Mouse (Mus musculus) kidney, postnatal 10 days (tissue): Measurements from ENCODE around the gene Stk36.

Experiments
- DNase-seq: peaks from one replicate; pipeline ENCODE4 v3.0.0; 2021; ENCODE audit warnings: mixed read lengths

Stk36 gene

GRCm38 (mm10) chr1:74601267-74601962 lies at the start of gene Stk36, which contains the start of gene Rnf25:
TSS of gene Stk36 (plus strand) at chr1:74601445.
TSS of gene Rnf25 (minus strand) at chr1:74601397.
- DNase-seq = peak; percentile 90

DNA sequence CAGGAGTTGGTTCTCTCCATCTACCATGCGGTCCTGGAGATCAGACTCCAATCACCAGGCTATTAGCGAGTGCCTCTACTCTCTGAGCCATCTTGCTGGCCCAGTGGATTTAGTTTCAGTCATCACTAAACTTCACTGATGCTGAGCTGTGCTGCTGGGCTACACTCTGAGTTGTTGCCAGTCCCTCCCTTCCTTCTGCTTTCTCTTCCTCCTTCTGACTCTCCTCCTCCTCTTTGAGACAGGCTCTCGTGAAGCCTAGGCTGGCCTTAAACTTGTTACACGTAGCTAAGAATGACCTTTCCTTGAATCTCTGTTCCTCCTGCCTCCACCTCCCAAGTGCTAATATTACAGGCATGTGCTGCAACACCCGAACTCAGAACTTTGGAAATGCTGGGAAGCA lies 42.2 kb upstream of the Stk36 start:
- no peak for DNase-seq

GRCm38 (mm10) chr1:74565834-74566233 lies 35.4 kb upstream of the Stk36 start:
- no peak for DNase-seq

GRCm38 (mm10) chr1:74569739-74570719 lies 31.2 kb upstream of the Stk36 start:
- DNase-seq = no peak

DNA sequence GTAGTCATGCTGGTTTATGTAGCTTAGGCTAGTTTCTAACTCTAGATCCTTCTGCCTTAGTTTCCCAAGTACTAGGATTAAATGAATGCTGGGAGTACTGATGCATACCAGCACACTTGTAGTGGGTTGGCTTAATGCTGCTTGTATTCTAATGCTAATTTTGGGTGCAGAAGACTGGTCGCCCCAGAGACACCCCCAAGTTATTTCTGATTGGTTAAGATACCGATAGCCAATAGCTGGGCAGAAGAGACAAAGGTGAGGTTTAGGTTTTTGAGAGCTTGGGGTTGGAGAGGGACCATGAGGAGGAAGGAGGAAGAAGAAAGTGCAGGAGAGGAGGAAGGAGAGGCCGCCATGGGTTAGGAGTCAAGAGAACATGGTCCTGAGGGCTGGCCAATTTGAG lies 18.6 kb upstream of the Stk36 start:
- DNase-seq = no peak

- no peak for DNase-seq
These were observed 16.4 kb upstream of the Stk36 start for GRCm38 (mm10) chr1:74584616-74585398.

DNA sequence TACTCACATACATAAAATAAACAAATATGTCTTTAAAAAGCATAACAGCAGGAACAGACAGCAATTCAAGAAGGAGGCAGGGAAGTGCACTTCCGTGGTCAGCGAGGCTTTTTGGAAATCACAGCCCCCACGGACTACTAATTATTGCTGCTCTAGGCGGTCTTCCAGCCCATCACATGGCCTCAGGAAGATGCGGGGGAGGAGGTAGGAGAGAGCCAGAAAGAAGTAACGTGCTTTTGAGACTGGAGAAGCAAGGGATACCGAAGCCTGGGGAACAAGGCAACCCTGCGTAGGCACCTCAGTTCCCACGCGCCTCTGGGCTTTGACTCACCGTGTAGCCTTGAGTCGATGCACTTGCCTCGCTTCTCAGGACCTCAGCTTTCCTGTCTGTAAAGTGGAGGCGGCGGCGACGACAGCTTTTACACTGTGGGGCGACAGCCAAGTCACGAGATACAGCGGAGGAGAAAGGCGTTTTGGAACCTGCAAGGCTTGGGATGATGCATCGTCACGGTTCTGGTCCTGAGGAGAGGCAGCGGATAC lies 13.9 kb upstream of the Stk36 start:
- no peak for DNase-seq

DNA sequence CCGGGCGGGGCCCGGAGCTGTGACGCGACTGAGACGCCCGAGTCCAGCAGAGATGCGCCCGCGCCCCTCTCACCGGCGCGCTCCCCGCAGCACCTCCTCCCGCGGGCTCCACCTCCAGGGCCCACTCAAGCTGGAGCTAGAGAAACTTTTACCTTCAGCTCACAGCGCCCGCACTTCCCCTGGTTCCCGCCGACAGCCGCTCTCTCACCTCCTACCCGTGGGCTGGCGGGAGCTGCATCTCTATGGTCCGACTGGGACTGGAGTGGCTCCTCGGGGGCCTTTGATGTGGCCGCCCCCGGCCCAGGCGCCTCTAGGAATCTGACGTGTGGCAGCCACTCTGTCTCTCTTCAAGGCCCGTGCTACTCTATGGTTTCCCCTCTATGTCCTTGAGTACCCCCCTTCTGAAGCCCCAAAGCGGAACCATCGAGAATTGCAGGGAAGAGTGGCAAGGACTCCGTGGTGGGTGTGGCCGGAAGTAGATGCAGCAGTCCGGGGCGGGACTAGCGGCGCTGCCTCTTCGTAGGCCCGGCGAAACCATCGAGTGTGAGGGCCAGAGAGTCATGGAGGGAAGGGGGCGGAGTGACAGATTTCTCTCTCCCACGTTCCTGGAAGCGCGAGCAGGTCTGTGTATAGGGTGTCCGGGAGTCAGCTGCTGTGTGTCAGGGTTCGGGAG lies 13.3 kb upstream of the Stk36 start, which contains the start of the genes Zfp142 and Bcs1l:
Gene Zfp142 (minus strand): TSS at position 474 of the 673 bp plus-strand sequence.
Gene Bcs1l (plus strand): TSS at position 517 of the 673 bp plus-strand sequence.
- peak; percentile 99 for DNase-seq

- no peak for DNase-seq
These were observed 6.8 kb upstream of the Stk36 start for GRCm38 (mm10) chr1:74594434-74594833.

DNA sequence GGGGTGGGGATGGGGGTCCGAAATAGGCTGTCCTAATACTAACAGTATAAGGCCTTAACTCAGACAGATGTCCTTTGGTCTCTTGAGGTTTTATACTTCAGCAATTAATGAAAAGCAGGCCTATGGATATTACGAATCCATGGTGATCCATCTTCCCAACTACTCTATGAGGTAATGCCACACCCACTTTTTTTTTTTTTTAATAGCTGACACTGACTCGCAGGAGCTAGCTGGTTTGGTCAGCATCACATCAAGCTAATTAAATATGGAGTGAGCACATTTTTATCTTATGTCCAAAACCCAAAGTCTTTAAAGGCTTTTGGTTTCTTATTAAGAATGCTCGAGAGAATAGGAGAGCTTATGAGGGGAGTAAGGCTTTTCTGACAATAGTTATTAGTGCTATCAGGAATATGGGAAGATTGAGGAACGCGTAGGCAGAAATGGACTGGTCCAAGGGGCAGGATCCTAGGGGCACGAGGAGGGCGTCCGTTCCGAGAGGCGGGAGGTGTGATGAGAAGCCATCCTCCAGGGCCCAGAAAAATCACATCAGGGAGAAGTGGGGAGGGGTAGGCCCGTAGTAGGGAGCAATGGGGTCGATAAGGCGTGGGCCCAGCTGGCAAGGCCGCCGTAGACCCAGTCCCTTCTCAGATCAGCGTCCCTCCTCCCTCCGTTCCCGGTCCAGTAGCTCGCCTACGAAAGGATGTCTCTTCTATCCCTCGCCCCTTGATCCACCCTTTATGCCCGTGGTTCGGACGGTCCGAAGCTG lies 561 bp upstream of the Stk36 start:
- DNase-seq = no peak

DNA sequence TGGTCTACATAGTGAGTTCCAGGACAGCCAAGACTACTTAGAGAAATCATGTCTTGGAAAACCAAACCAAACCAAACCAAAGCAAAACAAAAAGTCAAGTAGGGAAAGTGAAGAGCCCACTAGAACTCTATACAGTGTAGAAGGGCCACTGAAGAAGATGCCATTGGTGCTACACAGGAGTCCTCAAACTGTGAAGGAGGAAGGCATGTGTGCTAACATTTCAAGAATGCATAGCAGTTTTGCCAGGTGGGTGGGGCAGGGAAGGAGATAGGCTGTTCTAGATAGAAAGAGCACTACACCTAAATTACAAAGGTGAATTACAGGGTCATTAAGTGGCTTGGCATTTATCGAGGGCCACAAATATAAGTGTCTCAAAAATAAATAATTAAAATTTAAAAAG lies 22.9 kb downstream of the Stk36 start:
- DNase-seq = no peak

GRCm38 (mm10) chr1:74626076-74626475 lies 24.8 kb downstream of the Stk36 start:
- no peak for DNase-seq

DNA sequence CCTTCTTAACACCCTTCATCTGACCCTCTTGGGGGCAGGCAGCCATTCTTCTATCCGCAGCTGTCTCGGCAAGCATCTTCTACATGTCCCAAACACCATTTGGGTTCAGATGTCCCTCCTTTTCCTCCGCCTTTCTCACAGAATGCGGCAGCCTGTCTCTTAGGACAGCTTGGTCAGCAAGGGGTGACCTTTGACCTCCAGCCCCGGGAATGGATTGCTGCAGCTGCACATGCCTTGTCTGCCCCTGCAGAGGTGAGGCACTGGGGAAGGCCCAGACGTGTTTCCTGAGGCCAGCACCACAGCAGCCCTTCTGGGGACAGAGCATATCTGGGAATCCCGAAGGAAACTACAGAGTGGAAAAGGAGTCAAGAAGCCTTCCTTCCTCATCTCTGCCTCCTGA lies 26.8 kb downstream of the Stk36 start:
- DNase-seq = peak; percentile 24

DNA sequence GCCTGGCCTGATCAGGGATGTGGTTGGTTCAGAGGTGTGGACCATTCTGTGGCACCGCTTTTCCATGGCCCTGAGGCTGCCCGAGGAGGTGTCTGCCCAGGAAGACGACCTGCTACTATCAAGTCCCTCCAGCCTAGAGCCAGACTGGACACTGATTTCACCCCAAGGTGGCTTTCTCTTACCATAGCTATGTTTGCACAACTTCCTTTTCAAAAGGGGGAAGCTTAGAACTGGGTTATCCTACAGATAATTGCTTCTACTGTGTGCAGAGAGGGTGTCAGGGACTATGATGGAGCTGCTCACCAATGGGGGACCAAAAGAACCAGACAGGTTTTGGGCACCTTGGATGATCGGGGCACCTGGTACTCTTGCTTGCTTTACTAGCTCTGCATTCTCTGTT lies 31.5 kb downstream of the Stk36 start:
- no peak for DNase-seq

DNA sequence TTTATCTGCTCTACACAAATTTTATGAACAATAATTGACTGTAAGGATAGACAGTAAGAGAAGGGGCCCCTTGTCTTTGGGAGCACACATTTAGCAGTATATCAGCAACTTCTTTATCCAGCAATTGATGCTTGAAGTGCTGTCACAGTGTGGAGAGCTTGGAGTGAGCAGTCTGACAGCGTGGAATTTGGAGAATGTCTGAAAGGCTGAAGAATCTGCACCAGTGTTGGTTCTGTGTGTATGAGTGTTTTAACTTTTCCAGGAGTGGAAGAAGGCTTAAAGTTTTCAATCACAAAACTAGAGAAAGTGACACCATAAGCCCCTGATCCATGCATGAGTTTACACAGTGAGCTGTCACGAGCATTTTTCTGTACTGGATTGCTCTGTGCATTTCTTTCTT lies 42.3 kb downstream of the Stk36 start:
- no peak for DNase-seq

DNA sequence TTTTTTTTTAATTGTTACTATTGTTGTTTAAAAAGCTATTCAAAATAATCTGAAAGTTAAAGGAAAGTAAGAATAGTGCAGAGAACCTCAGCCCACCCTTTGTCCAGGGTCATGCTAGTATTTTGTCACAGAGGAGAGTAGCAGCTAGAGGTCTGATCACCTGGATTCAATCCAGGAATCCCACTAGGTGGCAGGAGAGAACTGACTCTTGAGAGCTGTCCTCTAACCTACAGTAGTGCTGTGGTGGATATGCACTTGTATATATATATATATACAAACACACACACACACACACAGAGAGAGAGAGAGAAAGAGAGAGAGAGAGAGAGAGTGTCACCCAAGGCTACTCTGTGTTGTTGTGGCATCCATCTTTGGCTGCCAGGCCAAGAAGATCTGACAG lies 42.7 kb downstream of the Stk36 start:
- peak; percentile 32 for DNase-seq

GRCm38 (mm10) chr1:74661448-74662195 lies 60.4 kb downstream of the Stk36 start, which contains the start of gene Ttll4:
TSS of gene Ttll4 (plus strand) at chr1:74661745.
- peak; percentile 98 for DNase-seq

DNA sequence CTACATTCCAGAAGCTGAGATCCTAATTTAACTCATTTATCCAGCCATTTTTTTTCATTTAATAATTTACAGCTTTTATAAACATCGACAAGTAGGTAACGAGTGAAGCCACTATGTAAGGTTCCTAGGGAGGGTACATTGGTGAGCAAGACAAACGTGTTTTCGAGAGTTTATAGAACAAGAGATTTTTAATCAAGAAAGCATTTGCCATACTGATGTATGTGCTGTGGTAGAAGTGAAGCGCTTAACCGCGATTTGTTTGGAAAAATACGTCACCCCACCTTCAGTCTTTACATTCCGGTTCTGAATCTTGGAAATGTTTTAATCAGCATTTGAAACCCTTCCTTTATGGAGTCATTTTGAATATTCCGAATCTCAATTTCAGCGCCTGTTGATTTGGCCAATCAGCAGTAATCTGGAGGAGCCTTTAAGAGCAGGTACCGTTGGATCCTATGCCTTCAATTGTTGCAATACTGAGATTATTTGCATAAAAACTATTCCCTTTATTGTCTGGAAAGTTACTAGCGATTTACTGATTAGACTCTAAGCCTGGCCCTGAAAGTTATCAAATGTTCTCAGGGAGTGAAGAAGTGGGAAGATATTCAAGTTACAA lies 61.1 kb downstream of the Stk36 start:
- DNase-seq = no peak

- DNase-seq = no peak
These were observed 63.9 kb downstream of the Stk36 start for GRCm38 (mm10) chr1:74665153-74665552.

DNA sequence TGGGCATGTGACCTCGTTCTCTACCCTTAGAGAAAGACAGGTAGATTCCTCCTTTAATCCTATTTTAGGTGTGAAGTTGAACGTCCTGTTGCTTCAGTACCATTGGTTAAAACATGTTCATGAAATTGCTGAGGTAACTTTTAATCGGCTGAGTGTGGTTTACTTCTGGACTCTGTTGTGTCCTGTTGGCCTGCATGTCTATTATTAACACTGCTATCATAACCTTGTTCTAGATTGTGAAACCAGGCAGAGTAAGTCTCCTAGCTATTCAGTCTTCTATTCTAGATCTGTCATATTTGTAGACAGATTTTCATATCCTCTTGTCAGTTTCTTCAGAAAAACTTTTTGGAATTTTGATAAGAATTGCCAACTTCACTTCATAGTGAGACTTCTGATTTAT lies 67.1 kb downstream of the Stk36 start:
- DNase-seq = no peak
